ENCODE assay signal across 24 mouse cellular contexts in genomic region chr11:62876445-62876844, GRCm38 (mm10). TPM values are rescaled to one million over a fixed set of nuclear protein-coding genes. Genes with fewer than 3 reads are reported as not detected.
DNase-seq lines count a peak whose midpoint lies in the region; ATAC-seq lines count a peak whose summit lies in the region.
"Had no signal": no experiment of that assay in that cellular context is flagged by ENCODE, and none has a peak within 500 bp of the region (broad histone marks: within the 10 kb centered on the region; RNA-seq: fewer than 3 reads in every experiment).

No protein-coding gene starts in this region.

- no peak overlapping the region for H3K4me3 ChIP-seq in forebrain, embryonic 10.5 days
- H3K4me3 ChIP-seq: embryonic facial prominence, embryonic 12.5 days; embryonic facial prominence, embryonic 15.5 days; forebrain, embryonic 12.5 days; forebrain, embryonic 15.5 days; heart, embryonic 10.5 days; heart, embryonic 13.5 days; intestine, embryonic 15.5 days had no signal

- no peaks in the 10 kb centered on the region for H3K9me3 ChIP-seq in forebrain, embryonic 10.5 days
- H3K9me3 ChIP-seq: embryonic facial prominence, embryonic 12.5 days; embryonic facial prominence, embryonic 15.5 days; forebrain, embryonic 12.5 days; forebrain, embryonic 15.5 days; heart, embryonic 10.5 days; heart, embryonic 13.5 days; intestine, embryonic 15.5 days had no signal

- H3K27me3 ChIP-seq in splenic B cell, adult 2 months (ENCODE audit: control insufficient read depth, insufficient read depth, low read length, poor library complexity, severe bottlenecking), result no peaks in the 10 kb centered on the region
- no peaks in the 10 kb centered on the region for H3K27me3 ChIP-seq in forebrain, embryonic 10.5 days (ENCODE audit: poor library complexity, severe bottlenecking)
- H3K27me3 ChIP-seq: embryonic facial prominence, embryonic 12.5 days; embryonic facial prominence, embryonic 15.5 days; forebrain, embryonic 12.5 days; forebrain, embryonic 15.5 days; intestine, embryonic 15.5 days had no signal

- peak; percentile 63 for DNase-seq in induced T-regulatory cell, adult 2 months (ENCODE audit: low read depth)
- DNase-seq in splenic B cell, adult 2 months (ENCODE audit: low read depth, low spot score), result peak; percentile 40
- DNase-seq in forebrain, embryonic 10.5 days (ENCODE audit: extremely low spot score, low spot score), result no peak
- DNase-seq in right cerebral cortex, postnatal 14 days, result no peak
- DNase-seq in cerebellum, adult 18-20 months, result no peak
- DNase-seq: adrenal gland, postnatal 25 days; cerebellum, adult 11-12 months; cerebellum, adult 9-10 months; cerebellum, postnatal 14 days; gastrocnemius, postnatal 25 days; heart, adult 18-20 months; heart, postnatal 14 days; heart, postnatal 4 days; kidney, adult 11 months had no signal

- H3K36me3 ChIP-seq in splenic B cell, adult 2 months (ENCODE audit: control insufficient read depth, insufficient read depth, low read length, poor library complexity, severe bottlenecking), result no peaks in the 10 kb centered on the region
- H3K36me3 ChIP-seq in forebrain, embryonic 10.5 days (replicated peaks), result no peaks in the 10 kb centered on the region
- H3K36me3 ChIP-seq: embryonic facial prominence, embryonic 12.5 days; embryonic facial prominence, embryonic 15.5 days; forebrain, embryonic 12.5 days; forebrain, embryonic 15.5 days; heart, embryonic 10.5 days; heart, embryonic 13.5 days; intestine, embryonic 15.5 days had no signal

- 89% methylated on average over 4 of the region's 4 CpGs for WGBS in forebrain, embryonic 10.5 days

- H3K4me1 ChIP-seq in forebrain, embryonic 10.5 days, result peaks cover 20% of the 10 kb centered on the region
- H3K4me1 ChIP-seq: embryonic facial prominence, embryonic 12.5 days; embryonic facial prominence, embryonic 15.5 days; forebrain, embryonic 12.5 days; heart, embryonic 10.5 days; intestine, embryonic 15.5 days had no signal

- ATAC-seq in CD4-positive, CD25-positive, alpha-beta regulatory T cell, adult 4 months, result peak; percentile 8
- ATAC-seq: forebrain, embryonic 15.5 days; hindbrain, postnatal 0 days; intestine, embryonic 15.5 days had no signal

- no peak overlapping the region for H3K27ac ChIP-seq in forebrain, embryonic 10.5 days
- H3K27ac ChIP-seq: embryonic facial prominence, embryonic 12.5 days; embryonic facial prominence, embryonic 15.5 days; forebrain, embryonic 12.5 days; forebrain, embryonic 15.5 days; heart, embryonic 10.5 days; heart, embryonic 13.5 days; hindbrain, embryonic 14.5 days; hindbrain, postnatal 0 days; intestine, embryonic 15.5 days had no signal

RNA-seq across cellular contexts. Expression of gene Tvp23b, which starts 2.8 kb away (rescaled TPM):
- 10 to 100 TPM; 57.6 to 61.6 TPM for polyA plus RNA-seq in CD4-positive, CD25-positive, alpha-beta regulatory T cell, adult 4 months (2017; shearing (Covaris generic))
- polyA plus RNA-seq in forebrain, embryonic 10.5 days (2016; fragmentation: Nextera tagmentation; extraction: Ambion mirVana), result 36.1 and 40.7 TPM in 2 replicates

RNA-seq across cellular contexts. Expression of gene Fbxw10, which starts 29.6 kb away (rescaled TPM):
- polyA plus RNA-seq in CD4-positive, CD25-positive, alpha-beta regulatory T cell, adult 4 months (2017; shearing (Covaris generic)), result 1 to 10 TPM; 8.4 to 9.6 TPM
- polyA plus RNA-seq in forebrain, embryonic 10.5 days (2016; fragmentation: Nextera tagmentation; extraction: Ambion mirVana), result 0.26 and 0.41 TPM in 2 replicates

RNA-seq across cellular contexts. Expression of gene Trim16, which starts 56.4 kb away (rescaled TPM):
- polyA plus RNA-seq in CD4-positive, CD25-positive, alpha-beta regulatory T cell, adult 4 months (2017; shearing (Covaris generic)), result 1 to 10 TPM; 2.5 to 4.3 TPM
- 2.4 and 2.8 TPM in 2 replicates for polyA plus RNA-seq in forebrain, embryonic 10.5 days (2016; fragmentation: Nextera tagmentation; extraction: Ambion mirVana)

Comparison
In these comparisons a context has a peak if more than half of its experiments do, and no peak if none do; other contexts are left out.
1. DNase-seq: peak in induced T-regulatory cell, adult 2 months (single experiment) and splenic B cell, adult 2 months (single experiment); none in forebrain, embryonic 10.5 days (single experiment), right cerebral cortex, postnatal 14 days (single experiment) and cerebellum, adult 18-20 months (0 of 2).